Mouse (Mus musculus): ENCODE measurements around the gene Duox2.

DNA sequence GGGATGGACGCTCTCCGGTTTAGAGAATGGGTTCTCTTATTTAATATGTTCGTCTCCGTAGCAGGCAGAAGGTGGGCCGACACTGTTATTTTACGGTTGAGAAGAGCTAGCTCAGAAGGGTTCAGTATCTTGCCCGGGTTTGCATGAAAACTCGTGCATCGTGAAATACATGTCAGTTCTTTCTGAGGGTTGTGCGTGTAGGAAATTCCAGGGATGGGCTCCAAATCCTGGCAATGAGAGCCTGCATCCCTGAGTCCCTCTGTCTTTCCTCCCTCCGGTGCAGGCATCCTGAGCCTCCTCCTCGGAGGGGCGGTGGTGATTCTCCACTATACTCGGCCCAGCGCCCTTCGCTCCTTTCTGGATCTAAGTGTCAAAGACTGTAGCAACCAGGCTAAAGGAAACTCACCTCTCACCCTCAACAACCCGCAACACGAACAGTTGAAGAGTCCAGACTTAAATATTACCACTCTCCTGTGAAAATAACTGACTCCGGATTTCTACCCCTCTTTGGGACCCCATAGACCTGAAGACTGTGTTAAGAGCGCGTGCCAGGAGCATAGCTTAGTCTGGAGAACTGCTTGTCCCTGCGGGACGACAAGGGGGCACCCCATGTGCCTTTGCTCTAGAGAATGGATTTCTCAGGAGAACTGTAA is 3.8 kb upstream of the Duox2 start:
- TF ChIP-seq POLR2A (IDR thresholded peaks at IDR 0.05; ENCODE audit: borderline replicate concordance, control insufficient read depth, low read depth, low read length) (no peak), CTCF (IDR thresholded peaks at IDR 0.05; ENCODE audit: control insufficient read depth, insufficient read depth, low read length) (no peak)
